Mouse (Mus musculus) spleen, adult 2 months (tissue): ENCODE data around the gene Myl7.

Experiments
- CTCF ChIP-seq: fragments of 200-500 bp; IDR thresholded peaks from 2 replicates; pipeline ENCODE4 v1.5.1; 2011; ENCODE audit warnings: mild to moderate bottlenecking, inconsistent platforms; ENCODE audit not compliant: insufficient read depth, insufficient read length, insufficient replicate concordance; ENCODE audit errors: extremely low read depth
- POLR2A ChIP-seq: fragments of 200-500 bp; IDR thresholded peaks from 2 replicates; pipeline ENCODE4 v1.6.1; 2011; ENCODE audit warnings: low read depth, low read length, inconsistent platforms

- TF ChIP-seq CTCF (no peak), POLR2A (no peak)
These were observed at the start of gene Myl7 for GRCm38 (mm10) chr11:5898531-5898930.
